8 mouse cellular contexts compared by ENCODE assay signal in the genomic region with DNA sequence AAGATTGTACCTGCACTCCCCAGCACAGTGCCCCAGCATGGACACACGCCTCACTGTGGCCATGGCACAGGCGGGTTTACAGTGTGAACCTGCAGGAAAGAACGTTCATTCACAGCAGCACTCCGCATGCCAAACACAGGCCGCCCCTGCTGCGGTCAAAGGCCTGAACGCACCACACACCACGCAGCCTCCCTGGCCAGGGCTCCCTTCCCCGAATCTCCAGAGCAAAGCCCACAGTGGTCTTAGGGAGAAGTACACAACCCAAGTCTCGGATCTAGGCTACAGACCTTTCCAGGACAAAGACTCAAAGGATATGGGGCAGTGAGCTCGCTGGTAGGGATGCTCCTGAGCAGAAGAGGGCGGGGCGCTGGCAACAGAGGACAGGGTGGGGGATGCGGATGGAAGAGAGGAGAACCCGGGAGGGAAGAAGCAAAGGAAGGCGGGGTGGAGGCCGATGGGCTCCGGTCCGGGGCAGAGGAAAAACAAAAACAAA. TPM values are rescaled to one million over a fixed set of nuclear protein-coding genes. Genes with fewer than 3 reads are reported as not detected.
DNase-seq lines count a peak whose midpoint lies in the region; ATAC-seq and TF ChIP-seq lines count a peak whose summit lies in the region.

No protein-coding gene starts in this region.

- H3K9me3 ChIP-seq in forebrain, embryonic 13.5 days (replicated peaks): no peaks in the 10 kb centered on the region
- H3K9me3 ChIP-seq in lung, embryonic 16.5 days (ENCODE audit: control insufficient read depth, low read length): no peaks in the 10 kb centered on the region
- H3K9me3 ChIP-seq in stomach, postnatal 0 days (ENCODE audit: control insufficient read depth, low read length): no peaks in the 10 kb centered on the region

- 3% methylated on average over 19 of the region's 19 CpGs for WGBS in forebrain, embryonic 13.5 days
- WGBS in kidney, adult 2 months: 8% methylated on average over 19 of the region's 19 CpGs
- 6% methylated on average over 19 of the region's 19 CpGs for WGBS in lung, embryonic 16.5 days
- 9% methylated on average over 19 of the region's 19 CpGs for WGBS in stomach, postnatal 0 days

- peak overlapping the region; percentile 74 for H3K9ac ChIP-seq in forebrain, embryonic 13.5 days
- H3K9ac ChIP-seq in lung, embryonic 16.5 days (ENCODE audit: low read length): peak overlapping the region; percentile 62
- H3K9ac ChIP-seq in stomach, postnatal 0 days (ENCODE audit: low read length): peak overlapping the region; percentile 56

- no peak overlapping the region for H3K27ac ChIP-seq in layer of hippocampus, adult 2 months
- H3K27ac ChIP-seq in brown adipose tissue, adult 24 weeks (replicated peaks; ENCODE audit: low read depth, low read length): no peak overlapping the region
- peak overlapping the region; percentile 44 for H3K27ac ChIP-seq in forebrain, embryonic 13.5 days
- no peak overlapping the region for H3K27ac ChIP-seq in kidney, adult 2 months (ENCODE audit: insufficient read depth, low read depth, low read length)
- H3K27ac ChIP-seq in lung, embryonic 16.5 days (ENCODE audit: low read length): no peak overlapping the region
- H3K27ac ChIP-seq in stomach, postnatal 0 days (replicated peaks): no peak overlapping the region

- no peaks in the 10 kb centered on the region for H3K4me1 ChIP-seq in brown adipose tissue, adult 24 weeks (ENCODE audit: control insufficient read depth, insufficient read depth, insufficient read length, low read length)
- H3K4me1 ChIP-seq in forebrain, embryonic 13.5 days: peaks cover 5% of the 10 kb centered on the region; the same call in 1 of the 2 replicates
- no peaks in the 10 kb centered on the region for H3K4me1 ChIP-seq in kidney, adult 2 months (ENCODE audit: control insufficient read depth, insufficient read depth, low read length)
- H3K4me1 ChIP-seq in lung, embryonic 16.5 days (replicated peaks; ENCODE audit: control insufficient read depth, insufficient read depth, low read length): no peaks in the 10 kb centered on the region; the same call in 1 of the 2 replicates
- 0 out of 2 replicates have a peak, but pooled peaks cover 2% of the 10 kb centered on the region for H3K4me1 ChIP-seq in stomach, postnatal 0 days (replicated peaks; ENCODE audit: control insufficient read depth, insufficient read depth)

- H3K4me3 ChIP-seq in layer of hippocampus, adult 2 months: peak overlapping the region; percentile 73
- peak overlapping the region; percentile 55 for H3K4me3 ChIP-seq in brown adipose tissue, adult 24 weeks (ENCODE audit: insufficient read depth, low read depth, low read length)
- peak overlapping the region; percentile 76 for H3K4me3 ChIP-seq in forebrain, embryonic 13.5 days
- peak overlapping the region; percentile 64 for H3K4me3 ChIP-seq in kidney, adult 2 months (ENCODE audit: insufficient read depth, low read depth, low read length)
- peak overlapping the region; percentile 68 for H3K4me3 ChIP-seq in lung, embryonic 16.5 days (ENCODE audit: low read length)
- H3K4me3 ChIP-seq in stomach, postnatal 0 days (ENCODE audit: low read depth, low read length): peak overlapping the region; percentile 63

- H3K36me3 ChIP-seq in forebrain, embryonic 13.5 days (ENCODE audit: poor library complexity, severe bottlenecking): no peaks in the 10 kb centered on the region
- H3K36me3 ChIP-seq in kidney, adult 2 months (ENCODE audit: control insufficient read depth, insufficient read depth, low read length): no peaks in the 10 kb centered on the region
- H3K36me3 ChIP-seq in lung, embryonic 16.5 days (ENCODE audit: control insufficient read depth, insufficient read depth, low read length): no peaks in the 10 kb centered on the region
- H3K36me3 ChIP-seq in stomach, postnatal 0 days (ENCODE audit: control insufficient read depth, insufficient read depth, low read length): no peaks in the 10 kb centered on the region

- no peak for TF ChIP-seq EP300 in stomach, postnatal 0 days (optimal IDR thresholded peaks at IDR 0.05)

- DNase-seq in layer of hippocampus, adult 2 months (ENCODE audit: low spot score in 2 of 2): no peak
- no peak for DNase-seq in layer of hippocampus, adult 11-12 months (ENCODE audit: low spot score)
- DNase-seq in kidney, adult 2 months: peak; percentile 19
- DNase-seq in stomach, postnatal 0 days (ENCODE audit: low spot score): no peak
- no peak for DNase-seq in adipocyte (ENCODE audit: low spot score)

- no peak for TF ChIP-seq CTCF in layer of hippocampus, adult 2 months (conservative IDR thresholded peaks at IDR 0.05)
- no peak for TF ChIP-seq CTCF in kidney, adult 2 months (conservative IDR thresholded peaks at IDR 0.05; ENCODE audit: insufficient read depth, insufficient read length, low read depth, low read length)
- TF ChIP-seq CTCF in stomach, postnatal 0 days (IDR thresholded peaks at IDR 0.05; ENCODE audit: low read depth): no peak

- H3K4me2 ChIP-seq in forebrain, embryonic 13.5 days: peak overlapping the region; percentile 93
- H3K4me2 ChIP-seq in lung, embryonic 16.5 days (ENCODE audit: low read depth, low read length): peak overlapping the region; percentile 98
- H3K4me2 ChIP-seq in stomach, postnatal 0 days (replicated peaks; ENCODE audit: low read depth): peak overlapping the region; percentile 97

- TF ChIP-seq POLR2A in kidney, adult 2 months (IDR thresholded peaks at IDR 0.05; ENCODE audit: low read depth, low read length): no peak

- H3K27me3 ChIP-seq in forebrain, embryonic 13.5 days: peaks cover 9% of the 10 kb centered on the region; the same call in 1 of the 2 replicates
- H3K27me3 ChIP-seq in kidney, adult 2 months (replicated peaks; ENCODE audit: control insufficient read depth, insufficient read depth, low read length): no peaks in the 10 kb centered on the region
- H3K27me3 ChIP-seq in lung, embryonic 16.5 days (ENCODE audit: control insufficient read depth, insufficient read depth, low read depth, low read length): peaks cover 3% of the 10 kb centered on the region; the same call in 1 of the 2 replicates
- H3K27me3 ChIP-seq in stomach, postnatal 0 days (ENCODE audit: control insufficient read depth, insufficient read depth, low read length): no peaks in the 10 kb centered on the region

- peak; percentile 83 for ATAC-seq in forebrain, embryonic 13.5 days
- ATAC-seq in lung, embryonic 16.5 days (ENCODE audit: low read depth): peak; percentile 60
- peak; percentile 50 for ATAC-seq in stomach, postnatal 0 days (ENCODE audit: low FRiP score, low TSS enrichment)

RNA-seq across cellular contexts. Expression of gene Gprin2, which starts 0.7 kb away (rescaled TPM):
- 1 to 10 TPM; 1.3 to 2.6 TPM for total RNA-seq in layer of hippocampus, adult 2 months (2021)
- polyA plus RNA-seq in brown adipose tissue, adult 24 weeks (2012; ENCODE audit: insufficient read depth, insufficient read length, missing spikeins): 0.12 and 1.2 TPM in 2 replicates
- polyA plus RNA-seq in forebrain, embryonic 13.5 days (2015; fragmentation: Nextera tagmentation; extraction: Ambion mirVana): 2.0 and 2.3 TPM in 2 replicates
- 0.11 and 0.20 TPM in 2 replicates for polyA plus RNA-seq in kidney, adult 2 months (2012; rRNA removed)
- 0.21 and 0.30 TPM in 2 replicates for polyA plus RNA-seq in lung, embryonic 16.5 days (2015; fragmentation: Nextera tagmentation; extraction: Ambion mirVana)
- 0.12 and 0.46 TPM in 2 replicates for polyA plus RNA-seq in stomach, postnatal 0 days (2015; fragmentation: Nextera tagmentation; extraction: Ambion mirVana)

RNA-seq across cellular contexts. Expression of gene Syt15, which starts 18.6 kb away (rescaled TPM):
- total RNA-seq in layer of hippocampus, adult 2 months (2021): under 1 TPM; 0.46 to 0.52 TPM
- 0.29 TPM in 1 of 2 replicates, not detected in the other for polyA plus RNA-seq in brown adipose tissue, adult 24 weeks (2012; ENCODE audit: insufficient read depth, insufficient read length, missing spikeins)
- 0.21 and 0.26 TPM in 2 replicates for polyA plus RNA-seq in forebrain, embryonic 13.5 days (2015; fragmentation: Nextera tagmentation; extraction: Ambion mirVana)
- polyA plus RNA-seq in kidney, adult 2 months (2012; rRNA removed): 1.3 and 1.5 TPM in 2 replicates
- 0.87 and 1.0 TPM in 2 replicates for polyA plus RNA-seq in lung, embryonic 16.5 days (2015; fragmentation: Nextera tagmentation; extraction: Ambion mirVana)
- polyA plus RNA-seq in stomach, postnatal 0 days (2015; fragmentation: Nextera tagmentation; extraction: Ambion mirVana): 1.0 and 1.5 TPM in 2 replicates

RNA-seq across cellular contexts. Expression of gene Npy4r, which starts 48.5 kb away (rescaled TPM):
- total RNA-seq in layer of hippocampus, adult 2 months (2021): not detected
- not detected in 2 replicates for polyA plus RNA-seq in brown adipose tissue, adult 24 weeks (2012; ENCODE audit: insufficient read depth, insufficient read length, missing spikeins)
- 0.04 and 0.05 TPM in 2 replicates for polyA plus RNA-seq in forebrain, embryonic 13.5 days (2015; fragmentation: Nextera tagmentation; extraction: Ambion mirVana)
- 0.03 and 0.06 TPM in 2 replicates for polyA plus RNA-seq in kidney, adult 2 months (2012; rRNA removed)
- polyA plus RNA-seq in lung, embryonic 16.5 days (2015; fragmentation: Nextera tagmentation; extraction: Ambion mirVana): 0.05 and 0.20 TPM in 2 replicates
- polyA plus RNA-seq in stomach, postnatal 0 days (2015; fragmentation: Nextera tagmentation; extraction: Ambion mirVana): 0.22 and 0.24 TPM in 2 replicates
